Mouse (Mus musculus) cortical plate, adult 2 months (tissue): ENCODE results near the gene Gjc1.

Experiments
- CTCF ChIP-seq: fragments of 200-500 bp; IDR thresholded peaks from 2 replicates; pipeline ENCODE4 v1.5.1; 2011; ENCODE audit warnings: mild to moderate bottlenecking, control low read depth, low read length; ENCODE audit not compliant: insufficient read depth; ENCODE audit errors: extremely low read depth
- POLR2A ChIP-seq: fragments of 200-500 bp; IDR thresholded peaks from 2 replicates; pipeline ENCODE4 v1.6.1; 2011; ENCODE audit warnings: mild to moderate bottlenecking, low read length, control low read depth; ENCODE audit not compliant: insufficient read depth; ENCODE audit errors: extremely low read depth

DNA sequence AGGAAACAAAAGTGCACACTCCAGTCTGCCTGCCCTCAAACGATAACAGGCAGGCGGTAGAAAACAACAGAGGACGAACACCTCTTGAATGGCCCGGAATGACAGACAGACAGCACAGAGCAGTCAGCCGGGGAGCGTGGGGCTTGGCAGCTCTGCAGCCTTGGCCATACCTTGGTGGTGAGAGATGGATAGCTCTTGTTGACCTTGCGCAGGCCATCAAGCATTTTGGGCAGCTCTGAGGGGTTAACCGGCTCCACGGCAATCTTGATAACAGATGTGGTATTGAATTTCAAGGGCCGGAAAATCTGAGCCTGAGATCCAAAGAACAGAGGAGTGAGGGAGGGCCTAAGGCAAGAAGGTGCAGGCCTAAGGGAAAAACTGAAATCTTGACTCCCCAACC, 26.4 kb upstream of the Gjc1 start:
- TF ChIP-seq CTCF (no peak), POLR2A (no peak)
